ENCODE assay signal across 7 mouse cellular contexts in genomic region chr11:121741433-121741832, GRCm38 (mm10). TPM values are rescaled to one million over a fixed set of nuclear protein-coding genes. Genes with fewer than 3 reads are reported as not detected.
DNase-seq lines count a peak whose midpoint lies in the region; ATAC-seq lines count a peak whose summit lies in the region.

No protein-coding gene starts in this region.

- ATAC-seq in common myeloid progenitor, adult 5-6 weeks (replicated peaks; ENCODE audit: low read depth, poor library complexity, severe bottlenecking) = peak; percentile 85
- ATAC-seq in monocyte, adult 5-6 weeks (replicated peaks; ENCODE audit: insufficient number of reproducible peaks, low FRiP score, low TSS enrichment, poor library complexity, severe bottlenecking) = peak; percentile 81

- DNase-seq in right cerebral cortex, adult 18-20 months = peak; percentile 32
- no peak for DNase-seq in right cerebral cortex, postnatal 14 days
- DNase-seq in layer of hippocampus, adult 8-10 months (ENCODE audit: low spot score in 2 of 2) = peak; percentile 43 to 52
- DNase-seq in ovary, adult 18-20 months (ENCODE audit: low spot score) = no peak
- DNase-seq in thymus, postnatal 4 days = no peak

RNA-seq across cellular contexts. Expression of gene Metrnl, which starts 40.1 kb away (rescaled TPM):
- total RNA-seq in common myeloid progenitor, adult 5-6 weeks (2017) = 2.4 TPM in 1 of 2 replicates, not detected in the other
- 10 to 100 TPM in 3 of 4 experiments, 1 to 10 TPM in 1; 9.0 to 14.8 (median 12.3) TPM for total RNA-seq in layer of hippocampus, adult 8-10 months (2022)
- 262 to 469 TPM (median 399 TPM) in 3 replicates for total RNA-seq in monocyte, adult 5-6 weeks (2017)

Comparison
In these comparisons a context has a peak if more than half of its experiments do, and no peak if none do; other contexts are left out.
1. DNase-seq: peak in right cerebral cortex, adult 18-20 months (single experiment) and layer of hippocampus, adult 8-10 months (2 of 2); none in right cerebral cortex, postnatal 14 days (single experiment), ovary, adult 18-20 months (single experiment) and thymus, postnatal 4 days (single experiment).
2. RNA of gene Metrnl, which starts 40.1 kb away (total RNA-seq): 262 to 469 TPM in monocyte, adult 5-6 weeks; 9.0 to 14.8 TPM in layer of hippocampus, adult 8-10 months and 2.4 TPM in common myeloid progenitor, adult 5-6 weeks; every median in the first group is over 10 times any median in the second.